Mouse (Mus musculus) lung, embryonic 16.5 days (tissue): ENCODE data around the gene Card6. TPM values are rescaled to one million over a fixed set of nuclear protein-coding genes. Genes with fewer than 3 reads are reported as not detected.

Experiments
- ATAC-seq: fragments of 200-750 bp; cut with Nextera tagmentation; 2 replicates; pipeline ENCODE4 v1.8.0; 2017; ENCODE audit warnings: low read depth, mild to moderate bottlenecking, moderate library complexity
- H3K27ac ChIP-seq: fragments of 300-500 bp; sonication (generic); 2 replicates; pipeline ENCODE4 v1.5.1; 2014; ENCODE audit warnings: mild to moderate bottlenecking, control low read depth, low read length
- H3K27me3 ChIP-seq: fragments of 300-500 bp; sonication (generic); 2 replicates; pipeline ENCODE4 v1.6.1; 2014; ENCODE audit warnings: low read depth, low read length, mixed read lengths; ENCODE audit not compliant: control insufficient read depth, insufficient read depth
- H3K36me3 ChIP-seq: fragments of 300-500 bp; sonication (generic); 2 replicates; pipeline ENCODE4 v1.6.1; 2014; ENCODE audit warnings: low read length; ENCODE audit not compliant: control insufficient read depth, insufficient read depth
- H3K4me1 ChIP-seq: fragments of 300-500 bp; sonication (generic); replicated peaks from 2 replicates; pipeline ENCODE4 v1.6.1; 2014; ENCODE audit warnings: low read length, mixed read lengths; ENCODE audit not compliant: control insufficient read depth, insufficient read depth
- H3K4me2 ChIP-seq: fragments of 300-500 bp; sonication (generic); 2 replicates; pipeline ENCODE4 v1.6.1; 2014; ENCODE audit warnings: low read depth, low read length, control low read depth
- H3K4me3 ChIP-seq: fragments of 300-500 bp; sonication (generic); 2 replicates; pipeline ENCODE4 v1.5.1; 2014; ENCODE audit warnings: mild to moderate bottlenecking, low read length, control low read depth
- H3K9ac ChIP-seq: fragments of 300-500 bp; sonication (generic); 2 replicates; pipeline ENCODE4 v1.6.1; 2014; ENCODE audit warnings: low read length, control low read depth
- H3K9me3 ChIP-seq: fragments of 300-500 bp; sonication (generic); 2 replicates; pipeline ENCODE4 v1.6.1; 2016; ENCODE audit warnings: low read length; ENCODE audit not compliant: control insufficient read depth
- WGBS: fragments of 180-500 bp; shearing (Covaris S2); extraction: QIAGEN DNeasy Blood & Tissue Kit; methylation state at CpG from one replicate; pipeline ENCODE4 v1.1.7; 2014; 5-methylcytosine and 5-hydroxymethylcytosine counted together
- polyA plus RNA-seq: library from polyadenylated mRNA; unstranded; fragments of >200 nt; fragmentation: Nextera tagmentation; extraction: Ambion mirVana; gene quantifications from 2 replicates; pipeline ENCODE4 v1.2.1, GENCODE M21; 2015

Gene Card6
- polyA plus RNA-seq, 1 experiment from 2014 or later: 2.3 TPM

DNA sequence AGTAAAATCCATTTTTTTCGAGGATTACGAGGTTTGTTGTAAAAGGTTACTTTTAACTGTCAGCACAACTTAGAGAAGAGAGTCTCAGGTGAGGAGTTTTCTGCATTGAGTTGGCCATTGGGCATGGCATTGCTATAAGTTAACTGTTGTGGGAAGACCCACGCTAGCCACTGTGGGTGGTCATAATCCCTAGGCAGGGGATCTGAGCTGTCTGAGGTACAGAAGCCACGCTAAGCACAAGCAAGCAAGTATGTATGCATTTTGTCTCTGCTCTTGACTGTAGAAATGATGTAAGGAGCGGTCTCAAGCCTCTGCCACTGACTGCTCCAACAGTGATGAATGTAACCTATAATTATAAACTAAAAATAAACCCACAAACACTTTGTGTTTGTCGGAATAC lies 2.4 kb downstream of the Card6 start:
- no peak overlapping the region for H3K27ac ChIP-seq
- no peak overlapping the region for H3K4me2 ChIP-seq
- H3K4me1 ChIP-seq: no peaks in the 10 kb centered on the region
- WGBS: 77% methylated on average over 6 of the region's 6 CpGs
- no peaks in the 10 kb centered on the region for H3K27me3 ChIP-seq
- no peak overlapping the region for H3K9ac ChIP-seq
- no peak overlapping the region for H3K4me3 ChIP-seq
- no peaks in the 10 kb centered on the region for H3K9me3 ChIP-seq
- no peaks in the 10 kb centered on the region for H3K36me3 ChIP-seq
- no peak for ATAC-seq

DNA sequence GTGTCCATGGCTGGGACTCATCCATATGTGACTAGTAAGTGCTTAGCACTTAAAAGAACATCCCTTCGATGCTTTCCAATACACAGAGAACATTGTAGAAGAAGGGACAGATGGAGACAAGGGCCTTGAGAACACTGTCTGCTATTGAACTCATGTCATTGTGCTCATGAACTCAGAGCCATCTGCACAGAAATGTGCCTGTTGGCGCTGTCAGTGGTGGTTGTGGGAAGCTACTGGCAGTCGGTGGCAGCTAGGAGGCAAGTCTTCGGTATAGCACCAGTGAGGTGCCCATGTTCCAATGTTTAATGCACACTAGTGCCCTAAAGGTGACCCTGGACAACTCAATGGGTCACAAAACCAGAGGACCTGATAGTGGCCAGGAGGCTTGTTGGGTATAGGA lies 6.0 kb downstream of the Card6 start:
- Histone ChIP-seq H3K4me2 (no peak overlapping the region), H3K9me3 (no peaks in the 10 kb centered on the region), H3K27ac (no peak overlapping the region), H3K9ac (no peak overlapping the region), H3K27me3 (no peaks in the 10 kb centered on the region), H3K4me3 (no peak overlapping the region), H3K4me1 (no peaks in the 10 kb centered on the region), H3K36me3 (no peaks in the 10 kb centered on the region)
- no peak for ATAC-seq
- 95% methylated on average over 4 of the region's 4 CpGs for WGBS

DNA sequence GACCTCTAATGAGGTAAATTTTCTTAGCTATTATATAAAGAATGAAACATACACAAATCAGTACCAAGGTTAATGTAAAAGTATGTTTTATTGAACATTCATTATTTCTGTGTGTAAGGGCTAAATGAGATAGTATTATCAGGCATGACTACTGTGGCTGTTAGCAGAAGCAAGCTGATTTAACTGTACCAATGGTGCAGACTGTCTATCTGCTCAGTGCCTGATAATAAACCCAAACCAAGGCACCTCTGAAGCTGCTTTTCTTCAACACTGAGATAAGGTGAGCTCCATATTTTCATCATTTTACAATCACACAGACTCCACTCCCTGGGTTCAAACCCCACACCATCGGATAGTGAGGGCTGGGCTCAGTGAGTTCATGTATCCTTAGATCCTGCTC lies 11.0 kb downstream of the Card6 start:
- ATAC-seq: no peak
- Histone ChIP-seq H3K4me1 (no peaks in the 10 kb centered on the region), H3K27ac (no peak overlapping the region), H3K9ac (no peak overlapping the region), H3K4me3 (no peak overlapping the region), H3K27me3 (no peaks in the 10 kb centered on the region), H3K36me3 (no peaks in the 10 kb centered on the region), H3K4me2 (no peak overlapping the region), H3K9me3 (no peaks in the 10 kb centered on the region)
- 97% methylated on average over 1 of the region's 1 CpGs for WGBS

DNA sequence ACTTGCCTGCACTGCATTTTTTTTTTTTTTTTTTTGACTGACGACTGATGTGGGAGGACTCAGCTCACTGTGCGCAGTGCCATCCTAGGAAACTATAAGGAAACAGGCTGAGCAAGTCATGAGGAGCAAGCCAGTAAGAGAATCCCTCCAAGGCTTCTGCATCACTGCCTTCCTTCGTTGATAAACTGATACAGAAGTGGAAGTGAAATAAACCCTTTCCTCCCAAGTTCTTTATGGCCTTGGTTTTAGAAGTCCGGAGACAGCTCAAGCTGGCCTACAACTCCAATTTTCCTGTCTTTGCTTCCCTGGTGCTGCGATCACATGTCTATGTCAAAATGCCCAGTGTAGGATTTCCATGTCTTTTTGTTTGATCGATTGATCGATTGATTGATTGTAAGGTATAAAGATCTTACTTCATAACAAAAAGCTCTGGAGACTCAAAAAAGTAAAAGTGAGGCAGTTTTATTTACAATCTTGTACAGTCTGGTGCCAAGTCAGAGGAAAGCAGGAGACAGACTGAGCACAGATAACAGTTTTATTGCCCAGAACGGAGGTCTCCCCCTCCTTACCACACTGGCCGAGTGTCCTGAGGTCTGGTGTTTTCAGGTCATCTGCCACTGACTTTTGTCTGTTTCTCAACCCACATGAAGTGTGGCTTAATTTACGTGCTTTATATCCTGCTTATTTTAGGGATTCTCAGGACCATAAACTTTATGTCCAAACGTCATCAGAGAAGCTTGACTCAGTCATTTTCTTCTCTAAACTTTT lies 12.6 kb downstream of the Card6 start:
- 76% methylated on average over 11 of the region's 11 CpGs for WGBS
- ATAC-seq: no peak

DNA sequence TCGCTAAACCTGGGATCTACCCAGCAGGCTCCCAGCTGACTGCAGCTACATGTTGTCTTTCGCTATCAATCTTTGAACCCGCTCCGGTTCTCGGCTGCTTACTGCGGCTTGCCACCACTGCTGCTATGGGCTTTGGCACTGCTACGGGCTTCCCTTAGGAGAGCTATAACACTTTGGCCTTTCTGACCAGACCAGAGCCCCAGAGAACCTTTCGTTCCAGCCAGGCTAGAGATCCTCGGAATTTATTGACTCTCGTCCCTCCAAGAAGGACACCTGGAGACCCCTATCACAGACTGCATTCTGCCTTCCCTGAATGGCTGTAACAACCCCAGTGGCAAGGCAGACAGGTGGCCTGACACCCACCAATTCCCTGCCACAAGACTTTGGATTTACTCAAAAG lies 18.2 kb downstream of the Card6 start:
- Histone ChIP-seq H3K27ac (no peak overlapping the region), H3K9me3 (no peaks in the 10 kb centered on the region), H3K9ac (no peak overlapping the region), H3K4me2 (no peak overlapping the region), H3K27me3 (no peaks in the 10 kb centered on the region), H3K4me1 (no peaks in the 10 kb centered on the region), H3K4me3 (no peak overlapping the region), H3K36me3 (no peaks in the 10 kb centered on the region)
- ATAC-seq: no peak
- WGBS: 89% methylated on average over 10 of the region's 10 CpGs

More for the DNA sequence above, 12.6 kb downstream of the Card6 start:
- H3K9ac ChIP-seq: no peak overlapping the region
- H3K4me1 ChIP-seq: no peaks in the 10 kb centered on the region
- no peak overlapping the region for H3K27ac ChIP-seq
- H3K4me3 ChIP-seq: no peak overlapping the region
- no peak overlapping the region for H3K4me2 ChIP-seq
- H3K36me3 ChIP-seq: no peaks in the 10 kb centered on the region
- no peaks in the 10 kb centered on the region for H3K9me3 ChIP-seq
- H3K27me3 ChIP-seq: no peaks in the 10 kb centered on the region

DNA sequence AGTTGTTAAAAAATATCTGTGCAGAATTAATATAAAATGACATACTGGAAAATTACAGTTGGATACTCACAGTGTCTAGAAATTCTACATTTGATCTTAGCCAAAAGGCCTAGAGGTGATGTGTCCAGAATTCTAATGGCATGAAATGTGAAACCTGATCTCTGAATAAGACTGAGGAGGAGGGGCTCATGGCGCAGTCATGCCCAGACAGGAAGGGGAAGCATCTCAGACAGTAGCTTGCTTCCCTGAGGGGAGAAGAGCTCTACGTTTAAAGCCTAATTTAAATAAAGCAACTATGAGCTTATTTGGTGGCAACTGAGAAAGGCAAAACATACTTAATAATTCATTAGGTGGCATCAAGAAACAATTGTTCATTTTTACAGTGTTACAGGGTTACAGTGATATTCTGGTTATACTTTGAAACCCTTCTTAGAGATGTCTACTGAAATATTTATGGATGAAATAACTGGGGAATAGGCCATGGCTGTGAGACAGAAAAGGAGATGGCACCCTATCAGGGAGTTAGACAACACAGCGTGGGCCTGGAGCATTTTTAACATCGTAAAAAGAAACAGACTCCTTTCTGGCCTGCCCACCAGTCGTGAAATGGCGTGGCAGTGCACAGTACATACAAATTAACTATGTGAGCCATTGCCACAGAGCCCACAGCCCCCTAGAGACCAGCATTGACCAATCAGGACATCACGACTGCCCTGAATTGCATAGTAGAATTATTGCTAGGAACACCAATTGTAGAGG lies 19.3 kb downstream of the Card6 start:
- H3K9ac ChIP-seq: no peak overlapping the region
- H3K4me1 ChIP-seq: no peaks in the 10 kb centered on the region
- no peak overlapping the region for H3K4me3 ChIP-seq
- H3K27ac ChIP-seq: no peak overlapping the region
- 66% methylated on average over 7 of the region's 7 CpGs for WGBS
- H3K27me3 ChIP-seq: no peaks in the 10 kb centered on the region
- no peak for ATAC-seq
- no peaks in the 10 kb centered on the region for H3K9me3 ChIP-seq
- no peaks in the 10 kb centered on the region for H3K36me3 ChIP-seq
- H3K4me2 ChIP-seq: no peak overlapping the region

DNA sequence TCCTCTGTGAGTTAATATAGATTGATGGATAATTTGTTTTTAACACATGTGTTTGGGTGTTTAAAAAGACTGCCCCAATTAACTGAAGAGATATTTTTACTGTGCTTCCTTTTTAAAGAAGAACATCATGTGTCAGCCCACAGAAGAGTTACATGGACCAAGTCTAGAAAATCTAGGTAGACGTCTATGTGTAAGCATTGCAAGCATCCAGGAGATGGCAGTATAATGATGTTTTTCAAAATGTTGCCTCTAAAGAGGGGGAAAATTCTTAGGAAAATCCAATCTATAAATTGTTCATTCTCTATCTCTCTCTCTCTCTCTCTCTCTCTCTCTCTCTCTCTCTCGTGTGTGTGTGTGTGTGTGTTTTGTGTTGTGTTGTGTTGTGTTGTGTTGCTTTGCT lies 22.2 kb downstream of the Card6 start:
- Histone ChIP-seq H3K4me1 (no peaks in the 10 kb centered on the region), H3K9me3 (no peaks in the 10 kb centered on the region), H3K4me3 (no peak overlapping the region), H3K27me3 (no peaks in the 10 kb centered on the region), H3K27ac (no peak overlapping the region), H3K36me3 (no peaks in the 10 kb centered on the region), H3K4me2 (no peak overlapping the region), H3K9ac (no peak overlapping the region)
- 13% methylated on average over 2 of the region's 2 CpGs for WGBS
- ATAC-seq: no peak

DNA sequence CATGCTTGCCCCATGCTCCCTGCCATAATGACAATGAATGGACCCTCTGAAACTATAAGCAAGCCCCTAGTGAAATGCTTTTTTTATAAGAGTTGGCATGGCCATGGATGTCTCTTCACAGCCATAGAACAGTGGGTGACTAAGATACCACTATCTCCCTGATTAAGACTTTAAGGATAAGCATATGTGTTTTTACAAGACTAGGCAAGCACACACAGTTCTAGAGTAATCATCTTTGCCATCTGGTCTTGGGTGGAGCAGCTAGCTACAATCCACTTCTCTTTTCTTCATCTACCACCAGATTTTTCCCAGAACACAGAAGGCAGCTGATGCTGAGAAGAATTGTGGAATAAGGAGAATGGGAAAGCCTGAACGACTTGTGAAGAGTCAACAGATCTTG lies 27.1 kb downstream of the Card6 start:
- Histone ChIP-seq H3K9me3 (no peaks in the 10 kb centered on the region), H3K4me3 (no peak overlapping the region), H3K9ac (no peak overlapping the region), H3K27me3 (no peaks in the 10 kb centered on the region), H3K27ac (no peak overlapping the region), H3K4me2 (no peak overlapping the region), H3K36me3 (no peaks in the 10 kb centered on the region), H3K4me1 (no peaks in the 10 kb centered on the region)
- WGBS: 46% methylated on average over 1 of the region's 1 CpGs
- no peak for ATAC-seq

DNA sequence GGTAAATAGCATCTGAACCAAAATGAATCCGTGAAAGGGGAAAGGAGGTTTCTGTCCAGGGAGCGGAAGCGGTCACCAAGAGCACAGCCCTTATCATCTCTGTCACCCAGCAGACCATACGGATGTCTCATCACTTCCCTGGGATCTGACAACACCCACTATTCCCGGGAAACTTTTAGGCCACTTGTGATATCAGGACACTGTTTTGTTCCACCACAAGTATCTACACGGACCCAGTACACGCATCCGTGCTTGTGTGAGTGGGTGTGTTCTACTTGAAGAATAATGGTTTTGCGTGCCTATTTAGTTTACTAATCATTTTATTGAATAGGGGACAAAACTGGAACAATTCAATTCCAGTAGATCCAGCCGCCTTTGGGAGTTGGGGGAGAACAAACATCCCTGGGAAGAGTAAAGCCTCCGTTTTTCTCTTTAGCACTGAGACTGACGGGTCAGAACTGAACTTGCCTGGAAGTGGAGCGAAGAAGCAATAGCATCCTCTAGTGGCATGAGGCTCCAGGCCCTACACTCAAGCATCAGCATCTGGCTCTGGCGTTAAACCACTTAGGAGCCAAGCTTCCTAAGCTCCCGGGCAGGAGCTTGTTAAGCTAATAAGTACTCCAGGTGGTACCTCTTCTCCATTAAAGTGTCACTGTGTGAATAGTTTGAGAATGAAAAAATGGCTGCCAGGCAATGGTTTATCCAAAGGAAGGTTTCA lies 39.4 kb downstream of the Card6 start:
- no peaks in the 10 kb centered on the region for H3K9me3 ChIP-seq
- no peak overlapping the region for H3K4me2 ChIP-seq
- no peak overlapping the region for H3K4me3 ChIP-seq
- 49% methylated on average over 15 of the region's 15 CpGs for WGBS
- H3K36me3 ChIP-seq: no peaks in the 10 kb centered on the region
- no peak for ATAC-seq
- no peaks in the 10 kb centered on the region for H3K27me3 ChIP-seq
- H3K27ac ChIP-seq: no peak overlapping the region
- H3K4me1 ChIP-seq: no peaks in the 10 kb centered on the region
- no peak overlapping the region for H3K9ac ChIP-seq
